Mouse (Mus musculus): ENCODE results near the gene Olfr552.

GRCm38 (mm10) chr7:102571142-102571541 is 26.4 kb upstream of the Olfr552 start, which contains the start of gene Olfr550:
- TF ChIP-seq GATA1 (IDR thresholded peaks at IDR 0.05; ENCODE audit: borderline replicate concordance, low read length), result no peak
- no peak for TF ChIP-seq FLI1 (IDR thresholded peaks at IDR 0.05; ENCODE audit: low read length)
